Mouse (Mus musculus): ENCODE measurements around the gene Apbb1ip. TPM values are rescaled to one million over a fixed set of nuclear protein-coding genes. Genes with fewer than 3 reads are reported as not detected.

Gene Apbb1ip
- 17.1 TPM for polyA plus RNA-seq (2014; fragmentation: Illumina TruSeq; extraction: RNeasy Lipid Tissue Mini Kit (QIAGEN cat#74804); ENCODE audit: low read depth, low replicate concordance)

GRCm38 (mm10) chr2:22773549-22774180 is at the start of gene Apbb1ip:
Gene Apbb1ip, plus strand, starts transcription at chr2:22774094.

GRCm38 (mm10) chr2:22895282-22896273 is 121.7 kb downstream of the Apbb1ip start, which contains the start of gene Pdss1:
Gene Pdss1, plus strand, starts transcription at chr2:22895522.

Other genes starting within 250 kb of the Apbb1ip start
- gene Gad2, start 151.9 kb upstream of the Apbb1ip start, polyA plus RNA-seq (2014; fragmentation: Illumina TruSeq; extraction: RNeasy Lipid Tissue Mini Kit (QIAGEN cat#74804); ENCODE audit: low read depth, low replicate concordance) = 3.9 TPM
- gene Pdss1, start 121.4 kb downstream of the Apbb1ip start, polyA plus RNA-seq (2014; fragmentation: Illumina TruSeq; extraction: RNeasy Lipid Tissue Mini Kit (QIAGEN cat#74804); ENCODE audit: low read depth, low replicate concordance) = 97.7 TPM